Mouse (Mus musculus): ENCODE measurements around the gene Dglucy.

DNA sequence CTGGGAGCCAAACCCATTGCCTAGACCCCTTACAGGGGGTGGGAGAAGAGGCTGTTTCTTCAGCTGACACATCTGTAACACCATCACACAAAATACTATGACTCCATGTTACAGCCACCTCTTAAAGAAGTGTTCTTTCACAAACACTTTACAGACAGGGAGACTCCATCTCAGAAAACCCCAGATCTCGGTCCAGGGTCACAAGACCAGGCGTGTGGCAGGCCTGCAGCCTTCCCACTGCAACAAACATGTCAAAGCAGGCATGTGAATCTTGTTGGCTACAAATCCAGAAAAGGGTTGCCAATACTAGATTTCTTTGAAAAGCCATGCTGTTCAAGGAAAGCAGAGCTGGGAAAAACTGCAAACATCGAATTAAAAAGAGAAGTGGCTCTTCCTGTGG is 162.5 kb downstream of the Dglucy start:
- no peak for TF ChIP-seq CTCF (IDR thresholded peaks at IDR 0.05; ENCODE audit: low read depth)
- TF ChIP-seq EP300 (optimal IDR thresholded peaks at IDR 0.05) = no peak

All from stomach, postnatal 0 days (tissue).